Comparison of ENCODE assay signal across 23 mouse cellular contexts in the genomic region with DNA sequence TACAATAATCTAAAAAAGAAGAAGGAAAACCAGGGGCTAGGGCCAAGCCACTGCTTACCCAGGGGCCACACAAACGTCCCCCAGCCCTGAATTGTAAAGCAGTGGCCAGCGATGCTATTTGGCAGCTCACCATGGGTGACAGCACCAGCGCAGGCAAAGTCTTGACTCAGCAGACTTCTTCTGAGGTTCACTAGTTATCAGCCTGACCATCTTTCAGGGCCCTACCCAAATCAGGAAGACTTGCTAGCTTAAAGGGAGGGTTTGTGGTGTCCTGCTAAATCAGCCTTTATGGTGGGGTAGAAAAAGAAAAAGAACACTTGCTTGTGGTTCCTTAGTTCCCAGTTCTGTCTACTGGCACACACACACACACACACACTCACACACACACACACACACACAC.
A peak's percentile ranks its signal among the peaks of the same experiment; 100 is the strongest.
DNase-seq lines count a peak whose midpoint lies in the region; ATAC-seq and TF ChIP-seq lines count a peak whose summit lies in the region.
"Had no signal": no experiment of that assay in that cellular context is flagged by ENCODE, and none has a peak within 500 bp of the region (broad histone marks: within the 10 kb centered on the region; RNA-seq: fewer than 3 reads in every experiment).

No protein-coding gene starts in this region.

- H3K9ac ChIP-seq in liver, postnatal 0 days (replicated peaks) = no peak overlapping the region
- no peak overlapping the region for H3K9ac ChIP-seq in liver, embryonic 12.5 days
- peak overlapping the region; percentile 32; the same call in 1 of the 2 replicates for H3K9ac ChIP-seq in CH12.LX (ENCODE audit: insufficient read depth, low read depth)
- H3K9ac ChIP-seq in midbrain, embryonic 13.5 days (replicated peaks) = no peak overlapping the region
- H3K9ac ChIP-seq: embryonic facial prominence, embryonic 15.5 days; forebrain, postnatal 0 days; lung, embryonic 14.5 days; midbrain, embryonic 12.5 days; neural tube, embryonic 13.5 days had no signal

- no peak overlapping the region for H3K4me3 ChIP-seq in liver, postnatal 0 days (ENCODE audit: low read depth, low read length)
- H3K4me3 ChIP-seq in liver, embryonic 12.5 days = no peak overlapping the region
- no peak overlapping the region for H3K4me3 ChIP-seq in CH12.LX (replicated peaks in 1 of 3; ENCODE audit: low read depth in 2 of 3, low read length in 2 of 3, poor library complexity in 1 of 3)
- peak overlapping the region; percentile 59 for H3K4me3 ChIP-seq in megakaryocyte, embryonic 14.5 days (replicated peaks)
- H3K4me3 ChIP-seq in midbrain, embryonic 13.5 days (replicated peaks) = no peak overlapping the region
- H3K4me3 ChIP-seq: embryonic facial prominence, embryonic 15.5 days; layer of hippocampus, adult 2 months; midbrain, embryonic 12.5 days; neural tube, embryonic 13.5 days had no signal

- no peak for DNase-seq in liver, postnatal 0 days
- DNase-seq in CH12.LX (ENCODE audit: extremely low read depth) = no peak
- DNase-seq in gastrocnemius, adult 8-10 months (ENCODE audit: low spot score in 2 of 2) = no peak
- DNase-seq: cerebellum, adult 11-12 months; cerebellum, postnatal 25 days; forebrain, postnatal 0 days; heart, postnatal 4 days; kidney, adult 2 months; kidney, postnatal 10 days; layer of hippocampus, postnatal 36 days; liver; thymus, postnatal 36 days had no signal

- dilution Hi-C loops in CH12.LX (cut with MboI; ENCODE audit: extremely low pct_ligation_motif_present, extremely low pct_unique_long_range_greater_than_20kb, low sequenced_read_pairs) = no loop called here

- H3K4me1 ChIP-seq in liver, postnatal 0 days (ENCODE audit: insufficient read depth) = peaks cover 15% of the 10 kb centered on the region; the same call in 1 of the 2 replicates
- peaks cover 8% of the 10 kb centered on the region for H3K4me1 ChIP-seq in liver, embryonic 12.5 days
- peaks cover 22 to 25% of the 10 kb centered on the region in 2 experiments for H3K4me1 ChIP-seq in CH12.LX (ENCODE audit: control insufficient read depth in 1 of 2, insufficient read depth in 2 of 2)
- H3K4me1 ChIP-seq in megakaryocyte, embryonic 14.5 days = peaks cover 15% of the 10 kb centered on the region
- H3K4me1 ChIP-seq in midbrain, embryonic 13.5 days (replicated peaks) = no peaks in the 10 kb centered on the region
- H3K4me1 ChIP-seq: embryonic facial prominence, embryonic 15.5 days; midbrain, embryonic 12.5 days; neural tube, embryonic 13.5 days had no signal

- peaks cover 9% of the 10 kb centered on the region; the same call in 1 of the 2 replicates for H3K79me2 ChIP-seq in CH12.LX (replicated peaks; ENCODE audit: control insufficient read depth, extremely low read depth, insufficient read depth, poor library complexity, severe bottlenecking)

- TF ChIP-seq EP300 in liver, postnatal 0 days (IDR thresholded peaks at IDR 0.05; ENCODE audit: low read depth) = no peak
- TF ChIP-seq EP300 in CH12.LX (IDR thresholded peaks at IDR 0.05; ENCODE audit: low read length) = no peak

- H3K27ac ChIP-seq in liver, postnatal 0 days (ENCODE audit: low read depth) = peak overlapping the region; percentile 16; the same call in 1 of the 2 replicates
- H3K27ac ChIP-seq in liver, embryonic 12.5 days = no peak overlapping the region
- peak overlapping the region; percentile 4; the same call in 1 of the 2 replicates for H3K27ac ChIP-seq in CH12.LX (ENCODE audit: insufficient read depth, low read depth)
- no peak overlapping the region for H3K27ac ChIP-seq in midbrain, embryonic 13.5 days
- H3K27ac ChIP-seq: embryonic facial prominence, embryonic 15.5 days; hindbrain, postnatal 0 days; layer of hippocampus, adult 2 months; midbrain, embryonic 12.5 days; neural tube, embryonic 13.5 days had no signal

- WGBS in liver, postnatal 0 days (ENCODE audit: insufficient replicate concordance) = 36% methylated on average over 3 of the region's 3 CpGs
- WGBS in liver, embryonic 12.5 days (ENCODE audit: insufficient replicate concordance) = 13% methylated on average over 3 of the region's 3 CpGs
- WGBS in midbrain, embryonic 13.5 days = 84% methylated on average over 3 of the region's 3 CpGs

- no peak for TF ChIP-seq CTCF in liver, postnatal 0 days (IDR thresholded peaks at IDR 0.05; ENCODE audit: low read depth)
- TF ChIP-seq CTCF in CH12.LX (conservative IDR thresholded peaks at IDR 0.05 in 1 of 2, IDR thresholded peaks at IDR 0.05 in 1 of 2; ENCODE audit: low read depth in 2 of 2, low read length in 2 of 2) = no peak

- no peaks in the 10 kb centered on the region for H3K27me3 ChIP-seq in liver, postnatal 0 days (ENCODE audit: insufficient read depth, low read length)
- no peaks in the 10 kb centered on the region for H3K27me3 ChIP-seq in liver, embryonic 12.5 days (replicated peaks)
- no peaks in the 10 kb centered on the region for H3K27me3 ChIP-seq in CH12.LX (replicated peaks)
- H3K27me3 ChIP-seq in megakaryocyte, embryonic 14.5 days (replicated peaks) = peaks cover 33% of the 10 kb centered on the region
- no peaks in the 10 kb centered on the region for H3K27me3 ChIP-seq in midbrain, embryonic 13.5 days
- H3K27me3 ChIP-seq: embryonic facial prominence, embryonic 15.5 days; midbrain, embryonic 12.5 days; neural tube, embryonic 13.5 days had no signal

- TF ChIP-seq POLR2A in CH12.LX (IDR thresholded peaks at IDR 0.05; ENCODE audit: low read depth, low read length) = no peak

- H3K36me3 ChIP-seq in liver, postnatal 0 days (replicated peaks; ENCODE audit: insufficient read depth, low read length) = no peaks in the 10 kb centered on the region
- no peaks in the 10 kb centered on the region for H3K36me3 ChIP-seq in liver, embryonic 12.5 days
- peaks cover 0 to 3% of the 10 kb centered on the region in 2 experiments for H3K36me3 ChIP-seq in CH12.LX (replicated peaks in 1 of 2; ENCODE audit: control insufficient read depth in 1 of 2, insufficient read depth in 1 of 2, low read length in 1 of 2)
- no peaks in the 10 kb centered on the region for H3K36me3 ChIP-seq in megakaryocyte, embryonic 14.5 days (replicated peaks; ENCODE audit: low read length)
- no peaks in the 10 kb centered on the region for H3K36me3 ChIP-seq in midbrain, embryonic 13.5 days
- H3K36me3 ChIP-seq: embryonic facial prominence, embryonic 15.5 days; midbrain, embryonic 12.5 days; neural tube, embryonic 13.5 days had no signal

- H3K9me3 ChIP-seq in liver, postnatal 0 days (ENCODE audit: low read length) = no peaks in the 10 kb centered on the region
- H3K9me3 ChIP-seq in liver, embryonic 12.5 days (replicated peaks) = no peaks in the 10 kb centered on the region
- H3K9me3 ChIP-seq in CH12.LX (replicated peaks; ENCODE audit: low read length) = no peaks in the 10 kb centered on the region
- H3K9me3 ChIP-seq in megakaryocyte, embryonic 14.5 days = no peaks in the 10 kb centered on the region
- no peaks in the 10 kb centered on the region for H3K9me3 ChIP-seq in midbrain, embryonic 13.5 days
- H3K9me3 ChIP-seq: embryonic facial prominence, embryonic 15.5 days; midbrain, embryonic 12.5 days; neural tube, embryonic 13.5 days had no signal

- no peak overlapping the region for H3K4me2 ChIP-seq in liver, postnatal 0 days (ENCODE audit: low read depth, low read length)
- H3K4me2 ChIP-seq in liver, embryonic 12.5 days = no peak overlapping the region
- peak overlapping the region; percentile 73; the same call in 1 of the 2 replicates for H3K4me2 ChIP-seq in CH12.LX (ENCODE audit: insufficient read depth, low read depth, poor library complexity, severe bottlenecking)
- no peak overlapping the region for H3K4me2 ChIP-seq in midbrain, embryonic 13.5 days (replicated peaks)
- H3K4me2 ChIP-seq: embryonic facial prominence, embryonic 15.5 days; lung, embryonic 14.5 days; midbrain, embryonic 12.5 days; neural tube, embryonic 13.5 days had no signal

- in situ Hi-C loops in CH12.LX (cut with MboI; ENCODE audit: low pct_ligation_motif_present, low pct_unique_long_range_greater_than_20kb, low sequenced_read_pairs) = no loop called here

- ATAC-seq in liver, postnatal 0 days = peak; percentile 28; the same call in 1 of the 2 replicates
- ATAC-seq in liver, embryonic 12.5 days = no peak
- ATAC-seq in common myeloid progenitor, adult 5-6 weeks (replicated peaks; ENCODE audit: low read depth, poor library complexity, severe bottlenecking) = peak; percentile 87
- ATAC-seq in frontal cortex, adult (ENCODE audit: low TSS enrichment) = no peak
- no peak for ATAC-seq in midbrain, embryonic 13.5 days
- ATAC-seq: forebrain, postnatal 0 days; hindbrain, postnatal 0 days had no signal

- no peak for TF ChIP-seq RAD21 in CH12.LX (IDR thresholded peaks at IDR 0.05; ENCODE audit: low read depth, low read length)

TF ChIP-seq in CH12.LX, 34 proteins besides CTCF, POLR2A, EP300 and RAD21:
- TF ChIP-seq ZNF384 (IDR thresholded peaks at IDR 0.05; ENCODE audit: low read depth, low read length) = no peak
- no peak for TF ChIP-seq POLR2AphosphoS2 (IDR thresholded peaks at IDR 0.05; ENCODE audit: low read depth, low read length)
- TF ChIP-seq USF2 (conservative IDR thresholded peaks at IDR 0.05; ENCODE audit: low read depth, low read length) = no peak
- TF ChIP-seq ZKSCAN1 (IDR thresholded peaks at IDR 0.05; ENCODE audit: borderline replicate concordance, low read depth, low read length) = no peak
- TF ChIP-seq TCF12 (IDR thresholded peaks at IDR 0.05; ENCODE audit: low read depth, low read length) = no peak
- TF ChIP-seq ETS1 (conservative IDR thresholded peaks at IDR 0.05; ENCODE audit: low read depth, low read length) = no peak
- no peak for TF ChIP-seq ELF1 (IDR thresholded peaks at IDR 0.05; ENCODE audit: low read depth, low read length)
- TF ChIP-seq TBP (conservative IDR thresholded peaks at IDR 0.05; ENCODE audit: low read depth, low read length) = no peak
- TF ChIP-seq PAX5 (IDR thresholded peaks at IDR 0.05; ENCODE audit: low read length) = no peak
- no peak for TF ChIP-seq IRF4 (IDR thresholded peaks at IDR 0.05; ENCODE audit: low read depth, low read length)
- no peak for TF ChIP-seq GABPA (IDR thresholded peaks at IDR 0.05; ENCODE audit: insufficient replicate concordance, low read depth, low read length)
- no peak for TF ChIP-seq HCFC1 (IDR thresholded peaks at IDR 0.05; ENCODE audit: low read depth, low read length)
- TF ChIP-seq E2F4 (IDR thresholded peaks at IDR 0.05; ENCODE audit: insufficient replicate concordance, low read depth, low read length) = no peak
- TF ChIP-seq NRF1 (IDR thresholded peaks at IDR 0.05; ENCODE audit: low read depth, low read length) = no peak
- TF ChIP-seq NELFE (IDR thresholded peaks at IDR 0.05; ENCODE audit: low read depth, low read length) = no peak

Comparison
In these comparisons a context has a peak if more than half of its experiments do, and no peak if none do; other contexts are left out.
1. ATAC-seq: peak in liver, postnatal 0 days (single experiment) and common myeloid progenitor, adult 5-6 weeks (single experiment); none in liver, embryonic 12.5 days (single experiment), frontal cortex, adult (single experiment) and midbrain, embryonic 13.5 days (single experiment).
2. H3K27ac ChIP-seq: peak in liver, postnatal 0 days (single experiment) and CH12.LX (single experiment); none in liver, embryonic 12.5 days (single experiment) and midbrain, embryonic 13.5 days (single experiment).